Mouse (Mus musculus) stomach, embryonic 16.5 days (tissue): ENCODE measurements at regions not wholly inside any gene's neighbourhood (a gene's known extent, or its start where the extent isn't known, plus 50 kb on each side); places are given as distances from the start of the nearest gene placed in this dataset.

ENCODE experiments used
- ATAC-seq: fragments of 200-750 bp; cut with Nextera tagmentation; 2 replicates; pipeline ENCODE4 v1.8.0; 2017; ENCODE audit warnings: moderate number of reproducible peaks, moderate TSS enrichment; ENCODE audit not compliant: insufficient read depth, low FRiP score
- H3K27ac ChIP-seq: fragments of 300-500 bp; sonication (generic); 2 replicates; pipeline ENCODE4 v1.5.1; 2014; ENCODE audit warnings: low read length
- H3K27me3 ChIP-seq: fragments of 300-500 bp; sonication (generic); 2 replicates; pipeline ENCODE4 v1.6.1; 2014; ENCODE audit warnings: low read length, control low read depth, mixed read lengths; ENCODE audit not compliant: control insufficient read depth, insufficient read depth
- H3K36me3 ChIP-seq: fragments of 300-500 bp; sonication (generic); 2 replicates; pipeline ENCODE4 v1.6.1; 2014; ENCODE audit warnings: low read length; ENCODE audit not compliant: control insufficient read depth, insufficient read depth
- H3K4me1 ChIP-seq: fragments of 300-500 bp; sonication (generic); 2 replicates; pipeline ENCODE4 v1.6.1; 2014; ENCODE audit warnings: low read length, control low read depth, mixed read lengths; ENCODE audit not compliant: control insufficient read depth, insufficient read depth
- H3K4me2 ChIP-seq: fragments of 300-500 bp; sonication (generic); 2 replicates; pipeline ENCODE4 v1.6.1; 2014; ENCODE audit warnings: low read depth, low read length, mixed read lengths
- H3K4me3 ChIP-seq: fragments of 300-500 bp; sonication (generic); replicated peaks from 2 replicates; pipeline ENCODE4 v1.5.1; 2014; ENCODE audit warnings: mild to moderate bottlenecking, low read length
- H3K9ac ChIP-seq: fragments of 300-500 bp; sonication (generic); 2 replicates; pipeline ENCODE4 v1.6.1; 2014; ENCODE audit warnings: low read length
- H3K9me3 ChIP-seq: fragments of 300-500 bp; sonication (generic); replicated peaks from 2 replicates; pipeline ENCODE4 v1.6.1; 2016; ENCODE audit warnings: low read length, control low read depth; ENCODE audit not compliant: control insufficient read depth
- WGBS: fragments of 180-500 bp; shearing (Covaris S2); extraction: QIAGEN DNeasy Blood & Tissue Kit; methylation state at CpG from one replicate; pipeline ENCODE4 v1.1.7; 2014; 5-methylcytosine and 5-hydroxymethylcytosine counted together

GRCm38 (mm10) chr12:9091951-9092350 lies 62.2 kb downstream of the Ttc32 start:
- H3K9ac ChIP-seq, result no peak overlapping the region
- 92% methylated on average over 6 of the region's 6 CpGs for WGBS
- H3K27me3 ChIP-seq, result no peaks in the 10 kb centered on the region
- no peaks in the 10 kb centered on the region for H3K9me3 ChIP-seq
- ATAC-seq, result no peak
- no peak overlapping the region for H3K4me2 ChIP-seq
- H3K27ac ChIP-seq, result no peak overlapping the region
- no peak overlapping the region for H3K4me3 ChIP-seq
- no peaks in the 10 kb centered on the region for H3K4me1 ChIP-seq
- H3K36me3 ChIP-seq, result no peaks in the 10 kb centered on the region

GRCm38 (mm10) chr12:9095061-9095460 lies 65.3 kb downstream of the Ttc32 start:
- H3K4me2 ChIP-seq, result no peak overlapping the region
- no peak overlapping the region for H3K27ac ChIP-seq
- H3K27me3 ChIP-seq, result no peaks in the 10 kb centered on the region
- no peak overlapping the region for H3K4me3 ChIP-seq
- H3K9ac ChIP-seq, result no peak overlapping the region
- H3K9me3 ChIP-seq, result no peaks in the 10 kb centered on the region
- ATAC-seq, result no peak
- no peaks in the 10 kb centered on the region for H3K4me1 ChIP-seq
- H3K36me3 ChIP-seq, result no peaks in the 10 kb centered on the region

GRCm38 (mm10) chr12:9106416-9106815 lies 76.6 kb downstream of the Ttc32 start:
- peak; percentile 44 for ATAC-seq

GRCm38 (mm10) chr12:9109806-9110205 lies 80.0 kb downstream of the Ttc32 start:
- no peaks in the 10 kb centered on the region for H3K9me3 ChIP-seq
- no peak overlapping the region for H3K9ac ChIP-seq
- peaks cover 7% of the 10 kb centered on the region; the same call in 1 of the 2 replicates for H3K4me1 ChIP-seq
- no peak overlapping the region for H3K4me3 ChIP-seq
- no peak overlapping the region for H3K4me2 ChIP-seq
- H3K36me3 ChIP-seq, result no peaks in the 10 kb centered on the region
- 62% methylated on average over 7 of the region's 7 CpGs for WGBS
- no peak overlapping the region for H3K27ac ChIP-seq
- H3K27me3 ChIP-seq, result no peaks in the 10 kb centered on the region
- no peak for ATAC-seq

More at GRCm38 (mm10) chr12:9106416-9106815, 76.6 kb downstream of the Ttc32 start:
- WGBS, result 42% methylated on average over 3 of the region's 3 CpGs
- Histone ChIP-seq H3K9me3 (no peaks in the 10 kb centered on the region), H3K4me2 (no peak overlapping the region), H3K4me3 (no peak overlapping the region), H3K27me3 (no peaks in the 10 kb centered on the region), H3K27ac (peak overlapping the region; percentile 39), H3K4me1 (peaks cover 7% of the 10 kb centered on the region; the same call in 1 of the 2 replicates), H3K36me3 (no peaks in the 10 kb centered on the region), H3K9ac (no peak overlapping the region)

GRCm38 (mm10) chr12:9112161-9112674 lies 82.4 kb downstream of the Ttc32 start:
- Histone ChIP-seq H3K4me2 (no peak overlapping the region), H3K27ac (no peak overlapping the region), H3K9ac (no peak overlapping the region), H3K27me3 (no peaks in the 10 kb centered on the region), H3K36me3 (no peaks in the 10 kb centered on the region), H3K9me3 (no peaks in the 10 kb centered on the region), H3K4me1 (no peaks in the 10 kb centered on the region; the same call in 1 of the 2 replicates), H3K4me3 (no peak overlapping the region)
- ATAC-seq, result no peak
- 67% methylated on average over 3 of the region's 3 CpGs for WGBS

GRCm38 (mm10) chr12:9113652-9114051 lies 83.9 kb downstream of the Ttc32 start:
- WGBS, result 76% methylated on average over 6 of the region's 6 CpGs
- Histone ChIP-seq H3K36me3 (no peaks in the 10 kb centered on the region), H3K9ac (no peak overlapping the region), H3K9me3 (no peaks in the 10 kb centered on the region), H3K4me3 (no peak overlapping the region), H3K4me2 (no peak overlapping the region), H3K27ac (no peak overlapping the region), H3K4me1 (no peaks in the 10 kb centered on the region), H3K27me3 (no peaks in the 10 kb centered on the region)
- ATAC-seq, result no peak

GRCm38 (mm10) chr12:9114061-9114460 lies 84.3 kb downstream of the Ttc32 start:
- H3K9me3 ChIP-seq, result no peaks in the 10 kb centered on the region
- H3K9ac ChIP-seq, result no peak overlapping the region
- H3K4me1 ChIP-seq, result no peaks in the 10 kb centered on the region
- H3K4me2 ChIP-seq, result no peak overlapping the region
- no peaks in the 10 kb centered on the region for H3K36me3 ChIP-seq
- H3K4me3 ChIP-seq, result no peak overlapping the region
- no peak for ATAC-seq
- no peaks in the 10 kb centered on the region for H3K27me3 ChIP-seq
- WGBS, result 82% methylated on average over 1 of the region's 1 CpGs
- H3K27ac ChIP-seq, result no peak overlapping the region

GRCm38 (mm10) chr12:9118576-9118975 lies 88.8 kb downstream of the Ttc32 start:
- no peak overlapping the region for H3K4me3 ChIP-seq
- no peak for ATAC-seq
- H3K9ac ChIP-seq, result no peak overlapping the region
- 49% methylated on average over 2 of the region's 2 CpGs for WGBS
- H3K9me3 ChIP-seq, result no peaks in the 10 kb centered on the region
- H3K36me3 ChIP-seq, result no peaks in the 10 kb centered on the region
- no peaks in the 10 kb centered on the region for H3K4me1 ChIP-seq
- no peak overlapping the region for H3K4me2 ChIP-seq
- H3K27me3 ChIP-seq, result no peaks in the 10 kb centered on the region
- H3K27ac ChIP-seq, result no peak overlapping the region

GRCm38 (mm10) chr12:9127931-9128550 lies 98.2 kb downstream of the Ttc32 start:
- H3K36me3 ChIP-seq, result no peaks in the 10 kb centered on the region
- no peaks in the 10 kb centered on the region for H3K4me1 ChIP-seq
- H3K9me3 ChIP-seq, result no peaks in the 10 kb centered on the region
- H3K9ac ChIP-seq, result no peak overlapping the region
- no peaks in the 10 kb centered on the region for H3K27me3 ChIP-seq
- H3K27ac ChIP-seq, result no peak overlapping the region
- 83% methylated on average over 10 of the region's 10 CpGs for WGBS
- H3K4me3 ChIP-seq, result no peak overlapping the region
- no peak for ATAC-seq
- H3K4me2 ChIP-seq, result no peak overlapping the region
